ENCODE assay signal across 8 mouse cellular contexts in genomic region chr6:125192841-125193240, GRCm38 (mm10). TPM values are rescaled to one million over a fixed set of nuclear protein-coding genes. Genes with fewer than 3 reads are reported as not detected.
A peak's percentile ranks its signal among the peaks of the same experiment; 100 is the strongest.
DNase-seq lines count a peak whose midpoint lies in the region; ATAC-seq and TF ChIP-seq lines count a peak whose summit lies in the region.

No protein-coding gene starts in this region.

- H3K4me3 ChIP-seq in lung, adult 2 months (replicated peaks; ENCODE audit: extremely low read depth, low read depth, low read length) = peak overlapping the region; percentile 89
- peak overlapping the region; percentile 91 for H3K4me3 ChIP-seq in cortical plate, adult 2 months (ENCODE audit: insufficient read depth, low read length)
- peak overlapping the region; percentile 67 for H3K4me3 ChIP-seq in neural tube, embryonic 12.5 days

- H3K36me3 ChIP-seq in neural tube, embryonic 12.5 days = peaks cover 30% of the 10 kb centered on the region

- H3K9me3 ChIP-seq in neural tube, embryonic 12.5 days = no peaks in the 10 kb centered on the region

- 24% methylated on average over 5 of the region's 5 CpGs for WGBS in lung, adult 2 months
- WGBS in neural tube, embryonic 12.5 days = 48% methylated on average over 5 of the region's 5 CpGs

- H3K9ac ChIP-seq in neural tube, embryonic 12.5 days = peak overlapping the region; percentile 70

- no peak overlapping the region for H3K27ac ChIP-seq in cortical plate, adult 2 months (ENCODE audit: insufficient read depth, low read length)
- no peak overlapping the region for H3K27ac ChIP-seq in neural tube, embryonic 12.5 days

- H3K4me1 ChIP-seq in lung, adult 2 months (ENCODE audit: control insufficient read depth, insufficient read depth, low read length) = no peaks in the 10 kb centered on the region; the same call in 1 of the 2 replicates
- H3K4me1 ChIP-seq in cortical plate, adult 2 months (ENCODE audit: control insufficient read depth, insufficient read depth, low read length) = peaks cover 4% of the 10 kb centered on the region
- peaks cover 10% of the 10 kb centered on the region for H3K4me1 ChIP-seq in neural tube, embryonic 12.5 days

- TF ChIP-seq CTCF in lung, adult 2 months (IDR thresholded peaks at IDR 0.05; ENCODE audit: insufficient read depth, low read length) = no peak
- TF ChIP-seq CTCF in cortical plate, adult 2 months (IDR thresholded peaks at IDR 0.05; ENCODE audit: extremely low read depth, insufficient read depth, low read length) = no peak

- no peak for DNase-seq in lung, adult 2 months
- DNase-seq in lung, adult 18-20 months = no peak
- peak; percentile 38 for DNase-seq in induced T-regulatory cell, adult 2 months (ENCODE audit: low read depth)
- DNase-seq in right cerebral cortex, postnatal 25 days = no peak
- DNase-seq in urinary bladder, adult 18-20 months (ENCODE audit: low spot score in 2 of 2) = no peak
- DNase-seq in kidney, postnatal 36 days = no peak

- peak overlapping the region; percentile 86 for H3K4me2 ChIP-seq in neural tube, embryonic 12.5 days (replicated peaks)

- ATAC-seq in neural tube, embryonic 12.5 days (ENCODE audit: low FRiP score, low read depth) = no peak

- no peaks in the 10 kb centered on the region for H3K27me3 ChIP-seq in neural tube, embryonic 12.5 days (replicated peaks)

- TF ChIP-seq POLR2A in lung, adult 2 months (IDR thresholded peaks at IDR 0.05; ENCODE audit: borderline replicate concordance, extremely low read depth, low read depth, low read length) = no peak
- TF ChIP-seq POLR2A in cortical plate, adult 2 months (IDR thresholded peaks at IDR 0.05; ENCODE audit: extremely low read depth, insufficient read depth, low read length) = no peak

RNA-seq across cellular contexts. Expression of gene Mrpl51, which starts 1.2 kb away (rescaled TPM):
- polyA plus RNA-seq in lung, adult 2 months (2012; rRNA removed) = 30.1 and 39.4 TPM in 2 replicates
- 51.2 and 52.9 TPM in 2 replicates for polyA plus RNA-seq in cortical plate, adult 2 months (2012; rRNA removed)
- 157 and 169 TPM in 2 replicates for polyA plus RNA-seq in neural tube, embryonic 12.5 days (2016; fragmentation: Nextera tagmentation; extraction: Ambion mirVana)

RNA-seq across cellular contexts. Expression of gene Ncapd2, which starts 1.3 kb away (rescaled TPM):
- 15.5 and 34.2 TPM in 2 replicates for polyA plus RNA-seq in lung, adult 2 months (2012; rRNA removed)
- 53.5 and 58.3 TPM in 2 replicates for polyA plus RNA-seq in cortical plate, adult 2 months (2012; rRNA removed)
- polyA plus RNA-seq in neural tube, embryonic 12.5 days (2016; fragmentation: Nextera tagmentation; extraction: Ambion mirVana) = 131 and 140 TPM in 2 replicates

RNA-seq across cellular contexts. Expression of gene Vamp1, which starts 22.5 kb away (rescaled TPM):
- polyA plus RNA-seq in lung, adult 2 months (2012; rRNA removed) = 12.5 and 22.0 TPM in 2 replicates
- 169 and 175 TPM in 2 replicates for polyA plus RNA-seq in cortical plate, adult 2 months (2012; rRNA removed)
- polyA plus RNA-seq in neural tube, embryonic 12.5 days (2016; fragmentation: Nextera tagmentation; extraction: Ambion mirVana) = 7.2 and 8.0 TPM in 2 replicates

RNA-seq across cellular contexts. Expression of gene Gapdh, which starts 26.6 kb away (rescaled TPM):
- polyA plus RNA-seq in lung, adult 2 months (2012; rRNA removed) = 1,317 and 1,826 TPM in 2 replicates
- 4,394 and 4,549 TPM in 2 replicates for polyA plus RNA-seq in cortical plate, adult 2 months (2012; rRNA removed)
- polyA plus RNA-seq in neural tube, embryonic 12.5 days (2016; fragmentation: Nextera tagmentation; extraction: Ambion mirVana) = 1,605 and 1,721 TPM in 2 replicates

RNA-seq across cellular contexts. Expression of gene Tapbpl, which starts 38.8 kb away (rescaled TPM):
- polyA plus RNA-seq in lung, adult 2 months (2012; rRNA removed) = 29.8 and 33.4 TPM in 2 replicates
- polyA plus RNA-seq in cortical plate, adult 2 months (2012; rRNA removed) = 6.4 and 6.7 TPM in 2 replicates
- 3.2 and 3.8 TPM in 2 replicates for polyA plus RNA-seq in neural tube, embryonic 12.5 days (2016; fragmentation: Nextera tagmentation; extraction: Ambion mirVana)
